Mouse (Mus musculus) R1 (cell line): Measurements from ENCODE around the gene Zfp605.
"Not testable (repeated sequence)": the region's sequence is repeated elsewhere in the genome, so short reads cannot be mapped to it uniquely, and the experiment has no call there.

Experiments used
- DNase-seq: peaks from one replicate; pipeline ENCODE4 v3.0.0-alpha.2; 2018; ENCODE audit warnings: low read depth, low spot score

The Zfp605 gene

GRCm38 (mm10) chr5:110109991-110110441 lies at the start of gene Zfp605:
TSS of gene Zfp605 (plus strand) at chr5:110110092.
- peak; percentile 96 for DNase-seq

DNA sequence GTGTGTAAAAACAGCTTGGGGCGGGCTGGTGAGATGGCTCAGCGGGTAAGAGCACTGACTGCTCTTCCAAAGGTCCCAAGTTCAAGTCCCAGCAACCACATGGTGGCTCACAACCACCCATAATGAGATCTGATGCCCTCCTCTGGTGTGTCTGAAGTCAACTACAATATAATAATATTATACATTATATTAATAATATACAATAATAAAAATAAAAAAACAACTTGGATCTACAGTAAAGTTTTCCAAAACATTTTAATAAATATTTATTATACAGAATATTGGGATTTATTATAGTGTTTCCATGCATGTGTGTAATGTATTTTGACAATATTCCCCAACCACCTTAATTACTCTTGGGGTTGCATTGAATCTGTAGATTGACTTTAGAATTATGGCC lies 37.5 kb upstream of the Zfp605 start, which contains the start of gene Gm17655:
TSS of gene Gm17655 (minus strand) at position 101 of the 400 bp plus-strand sequence.
- DNase-seq: not testable (repeated sequence)

DNA sequence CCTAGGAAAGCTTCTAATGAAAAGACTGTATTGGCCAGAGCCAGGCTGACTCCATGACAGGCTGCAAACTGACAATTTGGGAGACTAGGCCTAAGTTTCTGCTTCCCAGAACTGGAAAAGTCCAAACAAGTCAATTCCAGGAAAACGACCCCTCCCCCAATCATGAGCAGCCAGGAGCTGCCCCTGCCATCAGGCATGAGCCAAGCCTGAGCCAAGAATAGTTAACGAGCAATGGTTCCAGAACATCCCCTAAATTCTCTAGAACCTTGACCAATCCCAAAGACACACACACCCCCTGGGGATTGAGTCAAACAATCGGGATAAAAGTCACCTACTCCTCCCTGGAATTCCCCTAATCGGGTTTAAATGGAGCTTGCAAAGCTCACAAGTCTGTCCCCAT lies 26.9 kb upstream of the Zfp605 start:
- DNase-seq: peak; percentile 89

- peak; percentile 96 for DNase-seq
These were observed 23.6 kb upstream of the Zfp605 start for GRCm38 (mm10) chr5:110086161-110086866.

DNA sequence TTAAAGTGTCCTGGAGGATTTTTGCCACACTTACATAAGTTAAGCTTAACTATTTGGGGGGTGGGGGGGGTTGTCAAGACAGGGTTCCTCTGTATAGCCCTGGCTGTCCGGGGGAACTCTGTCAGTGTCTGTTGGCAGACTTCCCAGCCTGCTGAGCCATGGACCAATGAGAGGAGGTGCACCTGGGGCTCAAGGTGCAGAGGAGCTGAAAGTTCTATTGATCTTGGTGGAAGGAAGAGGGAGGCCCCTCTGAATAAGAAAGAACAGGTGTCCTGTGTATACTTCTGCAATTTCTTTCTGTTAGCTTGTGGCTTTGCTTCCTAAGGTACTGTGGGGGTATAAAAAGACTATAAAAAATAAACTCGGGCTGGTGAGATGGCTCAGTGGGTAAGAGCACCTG lies 18.3 kb upstream of the Zfp605 start:
- DNase-seq: no peak

GRCm38 (mm10) chr5:110094030-110094846 lies 15.7 kb upstream of the Zfp605 start, which contains the start of gene Gm35315:
TSS of gene Gm35315 (minus strand) at chr5:110094420.
- peak; percentile 96 for DNase-seq

GRCm38 (mm10) chr5:110094847-110095213 lies 15.1 kb upstream of the Zfp605 start:
- DNase-seq: no peak

DNA sequence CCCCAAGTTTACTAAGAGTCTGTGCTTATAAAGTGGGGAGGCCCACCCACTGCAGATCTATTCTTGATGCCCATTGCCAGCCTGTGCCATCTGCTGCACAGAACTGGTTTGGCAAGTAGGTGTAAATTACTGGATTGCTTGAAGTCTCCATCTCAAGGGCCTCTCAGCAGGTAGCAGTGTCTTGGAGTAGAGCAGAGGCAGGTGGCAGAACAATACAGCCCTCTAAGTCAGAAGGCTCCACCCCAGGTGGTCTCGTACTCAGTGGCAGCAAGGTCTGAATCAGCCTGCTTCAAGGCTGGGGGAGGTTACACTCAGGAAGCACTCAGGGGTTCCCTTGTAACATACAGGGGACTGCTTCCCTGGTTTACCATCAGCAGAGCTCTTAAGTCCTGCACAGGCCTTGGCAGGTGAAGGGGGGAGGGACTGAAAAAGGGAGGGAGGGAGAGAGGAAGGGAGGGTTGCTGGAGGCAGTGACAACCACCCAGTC lies 10.9 kb upstream of the Zfp605 start:
- peak; percentile 94 for DNase-seq

DNA sequence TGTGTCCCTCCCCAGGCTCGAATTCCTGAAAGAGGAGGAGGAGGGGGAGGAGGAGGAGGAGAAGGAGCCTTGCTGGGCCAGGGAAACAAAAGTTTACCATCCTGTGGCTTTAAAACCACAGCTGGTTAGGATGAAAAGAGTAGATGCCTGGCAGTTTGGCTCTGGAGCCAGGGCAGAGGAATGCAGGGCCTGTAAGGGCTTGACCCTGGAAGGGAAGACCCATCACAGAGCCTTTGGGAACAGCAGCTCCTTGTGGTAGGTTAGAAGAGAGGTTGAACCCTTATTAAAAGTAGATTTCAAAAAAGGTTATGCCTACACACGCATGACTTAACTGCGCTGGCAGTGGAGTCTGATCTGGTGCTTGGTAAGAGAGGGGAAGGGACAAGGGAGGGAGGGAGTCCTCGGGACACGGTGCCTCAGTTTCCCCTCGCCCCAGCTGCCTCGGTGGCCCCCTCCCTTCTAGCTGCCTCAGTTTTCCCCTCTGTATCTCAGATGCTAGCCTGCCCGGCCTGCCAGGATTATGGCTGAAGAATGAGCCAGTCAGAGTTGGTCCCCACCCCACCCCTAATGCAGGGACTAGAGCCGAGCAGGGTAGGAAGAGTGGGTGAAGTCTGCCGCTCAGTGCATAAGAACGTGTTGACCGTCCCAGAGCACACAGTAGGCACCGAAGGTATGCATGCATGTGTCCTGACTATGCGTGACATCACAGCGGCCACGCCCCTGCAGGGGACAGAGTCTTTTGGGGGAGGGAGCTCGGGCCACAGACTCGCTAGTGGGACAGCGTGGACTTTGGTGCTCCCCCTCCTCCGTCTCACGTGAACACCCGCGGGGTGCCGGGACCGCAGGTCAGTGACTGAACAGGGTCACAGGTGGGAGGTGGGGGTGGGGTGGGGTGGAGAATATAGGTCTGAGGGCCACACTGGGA lies 10.0 kb upstream of the Zfp605 start, which contains the start of gene Plcxd1:
TSS of gene Plcxd1 (plus strand) at position 314 of the 925 bp plus-strand sequence.
- peak; percentile 78 for DNase-seq

DNA sequence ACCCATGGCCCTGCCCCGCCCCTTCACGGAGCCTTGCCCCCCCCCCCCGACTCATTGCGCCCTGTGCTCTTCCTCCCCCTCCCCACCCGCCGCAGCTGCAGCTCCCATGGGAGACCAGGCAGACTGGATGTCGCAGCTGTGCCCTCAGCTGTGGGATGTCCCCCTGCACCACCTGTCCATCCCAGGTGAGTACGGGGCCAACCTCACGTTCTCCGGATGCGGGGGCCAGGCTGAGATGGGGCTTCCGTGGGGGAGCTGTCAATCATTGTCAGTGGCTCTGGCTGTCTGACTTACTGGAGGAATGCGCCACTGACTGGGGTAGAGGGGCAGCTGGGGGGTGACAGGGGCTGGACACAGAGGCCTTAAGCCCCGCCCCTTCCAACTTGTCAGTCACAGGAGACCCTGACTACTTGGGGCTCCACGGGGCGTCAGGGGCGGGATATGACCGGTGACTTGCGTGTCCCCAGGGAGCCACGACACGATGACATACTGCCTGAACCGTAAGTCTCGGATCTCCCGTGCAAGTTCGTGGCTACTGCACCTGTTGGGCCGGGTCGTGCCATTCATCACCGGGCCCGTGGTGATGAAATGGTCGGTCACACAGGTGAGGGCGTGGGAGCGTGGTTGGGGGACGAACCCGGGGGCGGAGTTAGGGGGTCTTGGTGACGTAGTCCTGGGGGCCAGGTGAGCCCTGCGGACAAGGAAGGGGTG lies 8.8 kb upstream of the Zfp605 start:
- DNase-seq: peak; percentile 39

DNA sequence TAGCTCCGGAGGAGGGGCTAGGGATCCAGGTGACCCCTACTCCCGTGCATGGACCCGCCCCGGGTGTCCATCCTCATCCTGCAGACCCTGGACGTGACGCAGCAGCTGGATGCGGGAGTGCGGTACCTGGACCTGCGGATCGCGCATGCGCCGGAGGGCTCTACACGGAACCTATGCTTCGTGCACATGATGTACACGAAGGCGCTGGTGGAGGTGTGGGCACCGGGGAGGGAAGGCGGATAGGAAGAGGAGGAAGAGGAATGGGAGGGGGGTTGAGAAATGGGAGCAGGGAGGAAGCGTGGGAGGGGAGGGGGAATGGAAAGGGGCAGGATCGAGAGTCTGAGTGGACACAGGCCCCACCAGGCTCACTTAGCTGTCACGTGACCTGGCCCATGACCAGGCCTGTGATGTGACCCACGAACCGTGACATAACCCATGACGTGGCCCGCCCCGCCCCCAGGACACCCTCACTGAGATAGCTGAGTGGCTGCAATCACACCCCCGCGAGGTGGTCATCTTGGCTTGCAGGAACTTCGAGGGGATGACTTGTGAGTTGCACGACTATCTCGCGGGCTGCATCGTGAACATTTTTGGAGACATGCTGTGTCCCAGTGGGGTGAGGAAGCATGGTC lies 8.1 kb upstream of the Zfp605 start:
- peak; percentile 49 for DNase-seq

GRCm38 (mm10) chr5:110102429-110102828 lies 7.5 kb upstream of the Zfp605 start:
- DNase-seq: peak; percentile 14

GRCm38 (mm10) chr5:110102853-110103625 lies 6.9 kb upstream of the Zfp605 start:
- peak; percentile 31 for DNase-seq

DNA sequence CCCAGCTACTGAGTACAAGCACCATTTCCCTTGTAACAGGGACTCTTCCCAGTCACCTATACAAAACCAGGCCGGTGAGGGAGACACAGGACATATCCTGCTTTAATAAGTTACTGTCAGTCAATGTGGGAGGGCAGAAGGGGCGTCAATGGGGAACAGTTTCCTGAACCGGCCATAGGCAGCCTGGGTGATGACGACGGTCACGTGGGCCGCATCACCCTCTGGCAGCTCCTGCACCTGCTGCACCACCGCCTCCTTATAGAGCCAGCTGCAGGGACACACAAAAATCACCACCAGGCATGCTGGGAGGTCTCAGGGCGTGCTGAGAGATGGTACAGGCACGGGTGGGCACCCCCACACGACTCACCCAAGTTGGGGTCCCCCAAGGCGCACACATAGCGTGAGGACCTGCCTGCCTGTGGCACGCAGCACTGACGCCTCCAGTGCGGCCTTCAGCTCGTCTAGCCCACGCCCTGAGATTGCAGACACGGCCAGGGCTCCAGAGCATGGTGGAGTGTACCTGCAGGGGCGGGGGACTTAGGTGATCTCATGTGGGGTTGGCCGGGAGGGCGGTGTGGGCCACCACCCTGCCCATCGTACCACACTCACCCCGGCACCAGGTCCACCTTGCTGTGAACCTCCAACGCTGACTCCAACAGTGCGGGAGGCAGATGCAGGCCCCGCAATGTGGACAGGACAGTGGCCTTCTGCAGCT lies 5.8 kb upstream of the Zfp605 start:
- peak; percentile 59 for DNase-seq

DNA sequence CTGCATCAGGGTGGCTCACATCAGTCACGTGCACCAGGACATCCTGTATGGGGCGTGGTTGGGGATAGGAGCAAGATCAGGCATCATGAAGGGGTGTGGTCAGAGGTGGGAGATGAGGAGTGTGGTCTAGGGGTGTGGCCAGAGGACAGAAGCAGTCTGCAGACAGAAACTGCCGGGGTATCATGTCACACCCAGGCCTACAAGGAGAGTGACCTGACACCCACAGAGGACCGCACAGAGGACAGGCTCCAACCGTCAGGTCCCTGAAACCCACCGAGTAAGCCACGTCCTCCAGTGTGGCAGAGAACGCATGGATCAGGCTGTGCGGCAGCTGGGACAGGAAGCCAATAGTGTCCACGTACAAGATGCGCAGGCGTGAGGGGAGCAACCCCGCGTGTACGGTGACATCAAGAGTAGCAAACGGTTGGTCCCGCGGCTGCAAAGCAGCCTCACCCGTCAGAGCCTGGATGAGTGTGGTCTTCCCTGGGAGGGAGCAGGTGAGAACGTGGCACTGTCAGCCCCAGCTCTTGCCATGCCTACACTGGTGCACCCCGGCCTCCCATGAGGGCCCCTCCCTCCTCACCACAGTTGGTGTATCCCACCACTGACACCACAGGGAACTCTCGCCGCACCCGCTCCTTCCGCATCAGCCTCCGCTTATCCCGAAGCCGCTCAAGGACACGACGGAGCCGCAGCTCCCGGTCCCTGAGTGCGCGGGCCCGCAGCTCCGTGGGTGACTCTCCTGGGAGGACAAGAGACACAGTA lies 5.1 kb upstream of the Zfp605 start:
- peak; percentile 88 for DNase-seq

DNA sequence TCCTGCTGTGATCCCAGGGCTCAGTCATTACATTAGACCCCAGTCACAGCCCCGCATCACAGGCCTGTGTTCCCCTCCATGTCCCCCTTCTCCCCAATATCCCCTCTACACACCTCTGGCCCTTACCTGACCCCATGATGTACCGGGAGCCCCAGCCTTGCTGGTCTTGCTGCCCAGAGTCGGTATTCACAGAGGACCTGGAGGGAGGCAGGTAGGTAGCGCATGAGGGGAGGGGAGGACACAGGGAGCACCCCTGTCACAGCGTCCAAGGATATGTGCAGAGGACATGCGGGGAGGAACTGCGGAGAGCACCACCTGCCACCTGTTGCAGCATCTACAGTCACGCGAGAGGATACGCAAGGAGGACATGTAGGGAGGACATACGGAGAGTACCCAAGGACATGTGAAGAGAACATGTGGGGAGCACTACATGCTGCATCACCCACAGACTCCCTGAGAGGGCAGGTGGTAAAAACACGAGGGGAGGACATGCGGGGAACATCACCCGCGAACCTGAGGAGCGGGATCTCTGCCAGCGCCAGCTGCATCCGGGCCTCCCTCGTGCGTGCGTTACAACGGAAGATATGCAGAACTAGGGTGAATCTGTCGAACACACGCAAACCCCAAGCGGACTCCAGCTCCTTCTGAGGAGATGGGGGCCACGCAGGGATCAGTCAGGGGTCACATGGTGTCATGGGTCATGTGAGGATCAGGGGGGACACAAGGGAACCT lies 3.6 kb upstream of the Zfp605 start:
- no peak for DNase-seq

GRCm38 (mm10) chr5:110106901-110107564 lies 2.9 kb upstream of the Zfp605 start:
- DNase-seq: no peak
